Mouse (Mus musculus) right cerebral cortex, postnatal 10 days (tissue): ENCODE results near the gene Nop10.

Source experiments
- DNase-seq, 2 experiments: peaks; one replicate each; pipeline ENCODE4 v3.0.0; 2021; ENCODE audit warnings: low spot score in 2 of 2

Nop10 gene

GRCm38 (mm10) chr2:112261748-112262653, at the start of gene Nop10:
TSS of gene Nop10 (plus strand) at chr2:112261926.
- DNase-seq, result peak; percentile 91 to 92

- no peak for DNase-seq
These were observed 45.7 kb upstream of the Nop10 start for GRCm38 (mm10) chr2:112215977-112216376.

- DNase-seq, result no peak
These were observed 44.1 kb upstream of the Nop10 start for GRCm38 (mm10) chr2:112217614-112218013.

- DNase-seq, result no peak
These were observed 40.8 kb upstream of the Nop10 start for GRCm38 (mm10) chr2:112220880-112221279.

GRCm38 (mm10) chr2:112222607-112223006, 39.1 kb upstream of the Nop10 start:
- DNase-seq, result no peak

GRCm38 (mm10) chr2:112224356-112224755, 37.4 kb upstream of the Nop10 start:
- peak in 1 of 2 experiments; percentile 29 for DNase-seq

GRCm38 (mm10) chr2:112232623-112233022, 29.1 kb upstream of the Nop10 start:
- no peak for DNase-seq

- DNase-seq, result no peak
These were observed 25.1 kb upstream of the Nop10 start for GRCm38 (mm10) chr2:112236620-112237019.

GRCm38 (mm10) chr2:112238006-112238405, 23.7 kb upstream of the Nop10 start:
- no peak for DNase-seq

GRCm38 (mm10) chr2:112239212-112239934, 22.4 kb upstream of the Nop10 start, which contains the start of gene Lpcat4:
TSS of gene Lpcat4 (plus strand) at chr2:112239468.
- DNase-seq, result peak; percentile 92 to 95

- DNase-seq, result peak; percentile 59 to 70
These were observed 21.6 kb upstream of the Nop10 start for GRCm38 (mm10) chr2:112239935-112240721.

- no peak for DNase-seq
These were observed 19.9 kb upstream of the Nop10 start for GRCm38 (mm10) chr2:112241787-112242186.

- DNase-seq, result no peak
These were observed 16.4 kb upstream of the Nop10 start for GRCm38 (mm10) chr2:112245307-112245706.

- DNase-seq, result no peak
These were observed 15.5 kb upstream of the Nop10 start for GRCm38 (mm10) chr2:112246193-112246592.

GRCm38 (mm10) chr2:112247323-112247722, 14.4 kb upstream of the Nop10 start:
- DNase-seq, result no peak

- DNase-seq, result no peak
These were observed 11.8 kb upstream of the Nop10 start for GRCm38 (mm10) chr2:112249780-112250453.

- no peak for DNase-seq
These were observed 6.8 kb upstream of the Nop10 start for GRCm38 (mm10) chr2:112254675-112255515.

GRCm38 (mm10) chr2:112259241-112259962, 2.3 kb upstream of the Nop10 start, which contains the start of gene Nutm1:
TSS of gene Nutm1 (minus strand) at chr2:112259291.
- no peak for DNase-seq

- DNase-seq, result no peak
These were observed 1.1 kb downstream of the Nop10 start for GRCm38 (mm10) chr2:112262779-112263295.
